Mouse (Mus musculus) right cerebral cortex, adult 2 months (tissue): ENCODE results near the gene Plekhg1.

ENCODE experiments used
- DNase-seq, 2 experiments: peaks; one replicate each; pipeline ENCODE4 v3.0.0; 2021 to 2022; ENCODE audit warnings: low spot score in 2 of 2

Plekhg1 gene

DNA sequence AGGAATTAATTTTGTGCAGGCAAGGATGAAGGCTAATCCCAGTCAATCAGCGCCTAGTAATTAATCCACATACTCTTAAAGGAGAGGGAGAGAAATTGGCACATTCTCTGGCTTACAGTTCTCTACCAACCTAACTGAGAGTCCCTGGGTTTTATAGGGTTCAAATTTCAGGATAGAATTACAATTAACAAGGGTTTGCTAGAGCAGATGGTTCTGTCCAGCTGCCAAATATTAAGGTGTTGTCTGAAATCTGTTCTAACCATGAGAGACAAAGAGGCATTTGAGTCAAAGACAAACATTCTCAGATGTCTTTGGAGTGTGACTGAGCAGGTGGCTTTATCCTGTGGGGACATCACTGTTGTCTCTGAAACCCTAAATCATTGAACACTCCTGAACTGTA is 87.2 kb downstream of the Plekhg1 start:
- no peak for DNase-seq

DNA sequence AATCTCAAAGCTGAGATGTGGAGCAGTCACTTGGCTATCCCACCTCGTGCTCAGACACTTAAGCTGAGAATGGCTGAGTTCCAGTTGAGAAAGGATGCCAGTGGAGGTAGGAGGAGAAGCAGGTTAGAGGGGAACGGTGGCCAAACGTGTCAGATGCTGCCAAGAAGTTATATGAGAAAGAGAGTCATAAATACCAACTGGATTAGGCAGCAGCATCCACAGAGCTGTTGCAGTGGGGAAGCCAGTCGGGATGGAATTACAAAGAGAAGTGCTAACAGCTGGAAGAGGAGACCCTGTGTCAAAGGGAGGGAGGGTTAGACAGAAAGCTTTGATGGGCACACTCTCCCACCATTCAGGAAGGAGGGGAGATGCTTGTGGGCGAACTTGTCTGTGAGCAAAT is 89.3 kb downstream of the Plekhg1 start:
- DNase-seq = no peak

DNA sequence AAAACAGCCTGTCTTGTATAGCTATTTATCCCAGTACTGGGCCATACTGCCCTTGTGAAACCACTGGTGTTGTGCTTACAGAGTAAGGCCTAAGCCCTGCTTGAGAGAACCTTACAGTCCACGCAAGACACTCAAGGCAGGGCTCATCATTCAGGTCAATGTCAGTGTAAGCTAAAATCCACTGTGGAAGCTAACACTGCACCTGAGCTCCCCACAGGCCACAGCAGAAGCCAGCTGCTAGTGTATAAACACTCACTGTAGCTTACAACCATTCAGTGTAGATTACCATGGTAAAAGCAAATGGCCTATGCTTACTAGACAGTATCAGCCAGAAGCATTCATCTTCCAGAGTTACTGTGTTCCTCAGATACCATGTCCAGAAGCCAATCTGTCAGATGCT is 90.5 kb downstream of the Plekhg1 start:
- no peak for DNase-seq

GRCm38 (mm10) chr10:3831597-3832351 is 91.6 kb downstream of the Plekhg1 start:
- DNase-seq = no peak

- no peak for DNase-seq
These were observed 93.9 kb downstream of the Plekhg1 start for GRCm38 (mm10) chr10:3834060-3834459.

GRCm38 (mm10) chr10:3834678-3835077 is 94.5 kb downstream of the Plekhg1 start:
- DNase-seq = no peak

GRCm38 (mm10) chr10:3835616-3836015 is 95.5 kb downstream of the Plekhg1 start:
- DNase-seq = no peak

- DNase-seq = no peak
These were observed 99.7 kb downstream of the Plekhg1 start for GRCm38 (mm10) chr10:3839748-3840432.

DNA sequence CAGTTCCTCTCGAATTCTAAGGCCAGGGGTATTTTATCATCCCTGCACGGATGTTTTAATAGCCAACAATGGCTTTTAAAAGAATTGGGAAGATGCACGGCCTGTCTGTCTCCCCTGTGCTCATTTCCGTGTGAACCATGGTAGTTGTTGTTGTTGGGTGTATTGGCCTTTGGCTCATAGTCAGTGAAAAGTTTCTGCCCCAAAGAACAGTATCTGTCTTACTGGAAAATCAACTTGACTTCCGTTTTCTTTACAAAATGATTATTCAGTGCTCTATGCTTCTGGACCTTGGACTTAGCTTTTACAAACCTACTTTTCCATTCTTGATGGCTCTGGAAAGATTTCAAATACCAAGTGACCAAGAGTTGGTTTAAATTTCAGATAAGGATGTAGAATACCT is 104.3 kb downstream of the Plekhg1 start:
- no peak for DNase-seq

GRCm38 (mm10) chr10:3847021-3847420 is 106.9 kb downstream of the Plekhg1 start:
- no peak for DNase-seq

GRCm38 (mm10) chr10:3851461-3851860 is 111.3 kb downstream of the Plekhg1 start:
- no peak for DNase-seq

DNA sequence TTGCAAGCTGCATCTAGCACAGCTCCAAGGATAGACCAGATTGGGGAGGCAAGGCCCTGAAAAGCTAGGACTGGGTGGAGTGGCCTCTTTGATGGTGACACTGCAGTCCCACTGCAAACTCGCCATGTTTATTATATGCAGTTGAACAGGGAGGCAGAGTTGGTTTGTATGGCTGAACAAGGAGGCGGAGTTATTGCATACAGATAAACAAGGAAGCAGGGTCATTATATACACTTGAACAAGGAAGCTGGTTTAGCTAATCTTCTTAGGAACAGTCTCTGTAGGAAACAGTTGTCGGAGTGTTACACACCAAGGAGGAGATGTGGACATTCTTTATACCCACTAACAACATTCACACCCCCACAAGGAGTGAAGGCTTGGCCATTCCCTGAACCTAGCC is 112.6 kb downstream of the Plekhg1 start:
- no peak for DNase-seq

GRCm38 (mm10) chr10:3857912-3858311 is 117.7 kb downstream of the Plekhg1 start:
- no peak for DNase-seq

DNA sequence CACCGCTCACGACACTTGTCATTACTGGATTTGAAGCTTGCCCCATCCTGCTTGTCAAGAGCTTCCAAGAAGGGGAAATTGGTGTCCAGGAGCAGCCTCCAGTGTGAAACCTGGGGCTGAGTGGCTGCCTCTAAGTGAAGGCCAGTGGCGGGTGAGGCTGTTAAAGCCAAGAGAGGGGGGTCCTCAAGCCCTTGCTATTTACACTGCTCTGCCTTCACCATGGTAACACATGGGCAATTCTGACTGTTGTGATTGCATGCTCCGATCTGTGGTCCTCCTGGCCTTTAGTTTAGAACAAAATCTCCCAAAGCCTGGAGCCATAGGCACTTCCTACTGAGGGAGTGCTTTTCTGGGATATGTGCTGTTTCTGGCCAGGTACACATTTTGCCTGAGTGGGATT is 118.3 kb downstream of the Plekhg1 start:
- no peak for DNase-seq

DNA sequence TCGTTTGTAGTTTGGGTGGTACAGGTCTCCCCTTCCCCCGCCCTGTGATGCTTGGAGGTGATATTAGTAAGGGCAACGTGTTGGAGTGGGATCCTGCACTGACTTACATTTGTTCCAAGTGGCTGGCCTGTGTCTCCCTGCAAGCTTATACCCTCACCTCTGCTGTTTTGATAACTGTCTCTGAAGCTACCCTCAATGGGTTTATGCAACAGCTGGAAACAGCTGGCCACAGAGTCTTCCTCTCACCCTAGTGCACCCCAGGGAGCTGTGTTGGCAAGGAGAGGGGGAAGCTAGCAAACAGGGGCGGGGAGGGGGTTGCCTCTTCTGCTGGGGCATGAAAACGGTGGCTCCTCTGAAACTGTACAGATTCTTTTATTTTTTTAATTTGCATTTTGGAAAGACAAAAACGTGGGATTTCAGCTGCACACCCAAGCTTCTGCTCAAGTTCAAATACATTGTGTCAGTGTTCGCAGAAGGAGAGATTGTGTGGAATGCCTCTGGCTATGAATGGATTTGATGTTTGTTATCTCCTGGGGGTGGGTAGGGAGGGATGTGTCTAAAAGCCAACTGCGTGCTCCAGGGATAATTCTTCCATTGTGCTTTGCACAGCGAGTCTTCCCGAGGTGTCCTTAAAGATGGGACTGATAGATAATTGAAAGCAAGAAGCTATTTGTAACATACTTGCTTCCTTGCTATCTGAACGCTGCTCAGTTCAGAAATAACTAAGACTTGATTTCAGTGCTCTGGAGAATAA is 119.0 kb downstream of the Plekhg1 start:
- DNase-seq = no peak

DNA sequence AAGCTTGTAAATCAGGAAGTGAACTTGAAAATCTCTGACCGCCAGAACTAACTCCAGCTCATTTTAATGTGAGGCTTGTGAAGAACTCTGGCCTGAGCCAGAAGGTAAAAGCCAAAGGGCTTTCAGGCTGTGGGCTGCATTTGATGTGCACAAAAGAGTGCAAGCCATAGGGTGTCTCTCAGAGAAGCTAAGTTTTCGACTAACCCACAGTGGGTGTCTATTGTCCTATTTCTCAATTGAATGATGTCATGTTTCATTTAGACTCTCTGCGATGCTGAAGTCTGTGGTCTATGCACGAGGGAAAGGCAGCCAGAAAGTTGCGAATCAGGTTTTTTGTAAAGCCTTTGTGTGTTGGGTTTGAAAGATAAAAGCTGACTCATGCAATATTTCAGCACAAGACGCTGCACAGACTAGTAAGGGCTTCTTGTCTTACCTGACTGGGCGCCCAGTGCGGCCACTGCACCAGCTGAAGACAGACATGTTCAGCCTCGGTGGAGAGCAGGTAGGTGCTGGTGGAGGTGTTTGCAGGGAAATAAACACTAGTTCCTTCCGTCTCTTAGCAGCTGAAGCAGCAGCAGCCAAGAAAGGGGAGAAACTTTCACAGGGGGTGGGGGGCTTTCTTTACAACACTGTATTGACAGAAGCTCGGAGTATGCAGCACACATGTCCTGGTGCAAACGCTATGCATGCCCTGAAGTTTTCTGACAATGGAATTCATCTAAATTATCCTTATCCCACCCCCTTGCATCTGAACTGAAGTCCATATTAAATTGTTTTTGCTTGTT is 123.4 kb downstream of the Plekhg1 start:
- no peak for DNase-seq

- no peak for DNase-seq
These were observed 124.0 kb downstream of the Plekhg1 start for GRCm38 (mm10) chr10:3864196-3864540.

GRCm38 (mm10) chr10:3867298-3867697 is 127.1 kb downstream of the Plekhg1 start:
- no peak for DNase-seq

DNA sequence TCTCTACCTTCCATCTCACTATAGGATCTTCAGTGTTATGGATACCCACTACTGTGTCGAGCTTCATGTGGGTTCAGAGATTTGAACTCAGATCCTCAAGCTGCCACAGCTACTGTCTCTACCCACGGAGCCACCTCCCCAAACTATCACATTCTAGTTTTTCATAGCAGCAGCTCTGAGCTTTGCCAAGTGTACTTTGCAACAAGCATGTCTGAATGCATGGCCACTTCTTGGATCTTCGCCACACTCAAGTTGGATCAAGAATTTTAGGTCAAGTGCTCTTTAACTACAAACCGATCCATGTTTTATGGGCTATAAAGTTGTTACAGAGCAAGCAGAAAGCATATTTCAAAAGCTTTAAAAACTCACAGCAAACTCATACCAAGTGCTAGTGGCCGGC is 130.7 kb downstream of the Plekhg1 start:
- no peak for DNase-seq

DNA sequence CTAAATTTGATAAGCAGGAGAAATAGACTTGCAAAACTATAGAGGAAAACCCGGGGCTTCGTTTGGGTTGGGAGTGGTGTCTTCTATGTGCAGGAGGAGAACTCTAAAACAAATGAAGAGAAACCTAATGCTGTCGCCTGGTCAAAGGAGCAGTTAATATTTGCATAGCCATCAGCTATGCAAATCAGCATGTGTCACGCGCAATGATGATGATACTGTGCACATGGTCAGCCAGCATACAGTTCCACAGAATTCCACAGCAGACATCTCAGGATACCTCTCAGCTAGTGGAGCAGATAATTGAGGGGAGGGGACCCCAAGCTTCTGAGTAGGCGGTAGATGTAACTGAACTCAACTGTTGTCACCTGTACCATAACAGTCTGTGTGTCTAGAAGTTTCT is 133.3 kb downstream of the Plekhg1 start:
- no peak for DNase-seq

DNA sequence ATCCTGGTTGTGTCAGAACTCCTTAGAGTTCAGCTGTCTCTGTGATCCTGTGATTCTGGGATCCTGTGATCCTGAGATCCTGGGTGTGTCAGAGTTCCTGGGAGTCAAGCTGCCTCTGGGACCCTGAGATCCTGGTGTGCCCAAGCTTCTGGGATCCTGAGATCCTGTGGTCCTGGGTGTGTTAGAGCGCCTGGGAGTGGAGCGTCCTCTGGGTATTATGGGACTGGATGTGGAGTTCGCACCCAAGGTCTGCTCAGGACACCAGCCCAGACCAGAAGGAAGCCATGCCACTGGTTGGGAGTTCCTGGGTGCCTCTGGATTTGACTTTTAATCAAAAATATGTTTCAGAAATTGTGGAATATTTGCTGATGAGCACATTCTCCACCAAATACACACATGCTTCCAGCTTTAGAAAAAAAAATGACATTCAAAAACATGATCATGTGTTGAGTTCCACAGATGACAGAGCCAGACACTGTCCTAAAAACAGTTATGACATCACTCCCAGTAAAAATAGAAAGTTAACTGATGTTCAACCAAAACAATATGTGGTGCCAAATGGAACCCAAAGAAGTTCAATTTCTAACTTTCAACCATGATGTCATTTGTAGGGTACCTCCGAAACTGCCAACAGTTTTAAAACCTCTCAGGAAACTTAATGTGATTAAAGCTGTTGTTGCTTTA is 137.8 kb downstream of the Plekhg1 start:
- no peak for DNase-seq
